Mouse (Mus musculus): Measurements from ENCODE around the gene Rpp40. TPM values are rescaled to one million over a fixed set of nuclear protein-coding genes. Genes with fewer than 3 reads are reported as not detected.
A peak's percentile ranks its signal among the peaks of the same experiment; 100 is the strongest.

The Rpp40 gene
- polyA plus RNA-seq, 1 experiment from 2014 or later: 21.7 TPM

GRCm38 (mm10) chr13:35848694-35849093 lies 57.5 kb downstream of the Rpp40 start:
- H3K27ac ChIP-seq: no peak overlapping the region
- no peak overlapping the region for H3K4me2 ChIP-seq (replicated peaks)
- H3K9ac ChIP-seq: no peak overlapping the region
- no peaks in the 10 kb centered on the region for H3K9me3 ChIP-seq
- H3K4me3 ChIP-seq: no peak overlapping the region
- WGBS: 51% methylated on average over 3 of the region's 3 CpGs
- peaks cover 50% of the 10 kb centered on the region for H3K4me1 ChIP-seq
- no peak for ATAC-seq (ENCODE audit: low FRiP score, low read depth)
- H3K36me3 ChIP-seq: no peaks in the 10 kb centered on the region
- H3K27me3 ChIP-seq: no peaks in the 10 kb centered on the region

- Histone ChIP-seq H3K27me3 (no peaks in the 10 kb centered on the region), H3K9me3 (no peaks in the 10 kb centered on the region), H3K9ac (no peak overlapping the region), H3K4me1 (peaks cover 43% of the 10 kb centered on the region), H3K4me2 (replicated peaks) (peak overlapping the region; percentile 19; the same call in 1 of the 2 replicates), H3K4me3 (no peak overlapping the region), H3K27ac (no peak overlapping the region; the same call in 1 of the 2 replicates), H3K36me3 (peaks cover 10% of the 10 kb centered on the region; the same call in 1 of the 2 replicates)
- 17% methylated on average over 3 of the region's 3 CpGs for WGBS
- peak; percentile 34 for ATAC-seq (ENCODE audit: low FRiP score, low read depth)
Measured at GRCm38 (mm10) chr13:35845306-35845705, 60.9 kb downstream of the Rpp40 start.

Other genes starting within 250 kb of the Rpp40 start
- 15.2 and 15.3 TPM in 2 replicates for gene Cdyl, start 246.5 kb downstream of the Rpp40 start, polyA plus RNA-seq (2015; fragmentation: Nextera tagmentation; extraction: Ambion mirVana)
- gene Ppp1r3g, start 52.5 kb upstream of the Rpp40 start, polyA plus RNA-seq (2015; fragmentation: Nextera tagmentation; extraction: Ambion mirVana): 3.3 and 3.7 TPM in 2 replicates
- gene Fars2, start 211.1 kb upstream of the Rpp40 start, polyA plus RNA-seq (2015; fragmentation: Nextera tagmentation; extraction: Ambion mirVana): 31.5 and 35.1 TPM in 2 replicates
- gene Lyrm4, start 211.2 kb upstream of the Rpp40 start, polyA plus RNA-seq (2015; fragmentation: Nextera tagmentation; extraction: Ambion mirVana): 26.7 and 28.4 TPM in 2 replicates